Mouse (Mus musculus): Measurements from ENCODE around the gene Rfc1. TPM values are rescaled to one million over a fixed set of nuclear protein-coding genes. Genes with fewer than 3 reads are reported as not detected.
A peak's percentile ranks its signal among the peaks of the same experiment; 100 is the strongest.

Gene Rfc1
- polyA plus RNA-seq, 1 experiment from 2014 or later = 38.5 TPM

DNA sequence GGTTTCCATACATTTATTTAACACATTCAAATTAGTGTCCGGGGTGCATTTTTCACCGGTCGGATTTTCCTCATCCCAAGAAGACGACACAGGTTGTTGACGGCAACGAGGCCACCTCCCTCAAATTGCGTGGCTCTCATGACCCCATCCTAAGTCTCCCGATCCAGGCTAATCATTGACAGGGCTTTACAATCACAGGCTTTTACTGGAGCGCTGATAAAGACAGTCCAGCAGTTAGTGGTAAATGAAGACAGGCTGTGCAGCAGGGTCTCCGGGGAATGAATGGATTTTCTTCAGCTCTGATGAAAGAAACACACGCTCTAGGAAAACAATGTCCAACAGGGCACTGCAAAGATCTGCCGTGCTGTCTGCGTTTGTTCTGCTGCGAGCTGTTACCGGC lies 12.7 kb upstream of the Rfc1 start, which contains the start of gene Klb:
Gene Klb (plus strand): TSS at position 147 of the 400 bp plus-strand sequence.
- no peaks in the 10 kb centered on the region for H3K27me3 ChIP-seq (replicated peaks; ENCODE audit: control insufficient read depth, insufficient read depth, low read length)
- 54% methylated on average over 15 of the region's 15 CpGs for WGBS
- no peak within 1 kb of the TSS for H3K9ac ChIP-seq (replicated peaks; ENCODE audit: low read depth, low read length)
- no peaks in the 10 kb centered on the region for H3K9me3 ChIP-seq (ENCODE audit: control insufficient read depth, low read length)
- no peak within 1 kb of the TSS for H3K4me3 ChIP-seq (replicated peaks; ENCODE audit: low read length)
- no peaks in the 10 kb centered on the region for H3K36me3 ChIP-seq (ENCODE audit: control insufficient read depth, insufficient read depth)
- no peaks in the 10 kb centered on the region for H3K4me1 ChIP-seq (replicated peaks; ENCODE audit: control insufficient read depth, insufficient read depth, low read length)
- H3K4me2 ChIP-seq (ENCODE audit: low read length) = no peak within 1 kb of the TSS
- no peak for ATAC-seq
- no peak within 1 kb of the TSS for H3K27ac ChIP-seq (ENCODE audit: low read length)

DNA sequence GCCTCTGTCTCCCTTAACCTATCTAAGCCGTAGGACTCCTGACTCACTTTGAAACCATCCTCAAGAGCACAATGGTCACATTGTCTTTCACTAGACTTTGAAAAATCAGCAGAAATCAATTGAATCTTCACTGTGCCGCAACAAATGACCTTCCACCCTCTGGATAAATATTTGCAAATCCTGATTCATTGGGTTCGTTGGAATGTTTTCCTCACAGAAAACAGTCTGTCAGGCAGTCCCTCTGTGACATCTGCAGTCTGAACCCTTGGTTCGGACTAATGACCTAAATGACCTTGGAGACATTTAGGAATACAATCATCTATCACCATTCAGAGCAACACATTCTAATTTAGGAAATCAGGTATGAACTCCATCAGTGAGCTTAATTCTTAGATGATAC lies 4.7 kb upstream of the Rfc1 start:
- no peak overlapping the region for H3K4me2 ChIP-seq (ENCODE audit: low read length)
- H3K4me3 ChIP-seq (replicated peaks; ENCODE audit: low read length) = no peak overlapping the region
- no peak overlapping the region for H3K27ac ChIP-seq (ENCODE audit: low read length)
- peaks cover 2% of the 10 kb centered on the region; the same call in 1 of the 2 replicates for H3K4me1 ChIP-seq (replicated peaks; ENCODE audit: control insufficient read depth, insufficient read depth, low read length)
- H3K9ac ChIP-seq (replicated peaks; ENCODE audit: low read depth, low read length) = no peak overlapping the region
- no peak for ATAC-seq
- H3K9me3 ChIP-seq (ENCODE audit: control insufficient read depth, low read length) = no peaks in the 10 kb centered on the region
- 70% methylated on average over 4 of the region's 4 CpGs for WGBS
- H3K36me3 ChIP-seq (ENCODE audit: control insufficient read depth, insufficient read depth) = no peaks in the 10 kb centered on the region
- no peaks in the 10 kb centered on the region for H3K27me3 ChIP-seq (replicated peaks; ENCODE audit: control insufficient read depth, insufficient read depth, low read length)

GRCm38 (mm10) chr5:65338394-65338793 lies 2.9 kb upstream of the Rfc1 start:
- peaks cover 8% of the 10 kb centered on the region; the same call in 1 of the 2 replicates for H3K4me1 ChIP-seq (replicated peaks; ENCODE audit: control insufficient read depth, insufficient read depth, low read length)
- no peak overlapping the region for H3K4me2 ChIP-seq (ENCODE audit: low read length)
- 84% methylated on average over 6 of the region's 6 CpGs for WGBS
- H3K27ac ChIP-seq (ENCODE audit: low read length) = no peak overlapping the region
- no peak overlapping the region for H3K9ac ChIP-seq (replicated peaks; ENCODE audit: low read depth, low read length)
- H3K4me3 ChIP-seq (replicated peaks; ENCODE audit: low read length) = no peak overlapping the region
- H3K27me3 ChIP-seq (replicated peaks; ENCODE audit: control insufficient read depth, insufficient read depth, low read length) = no peaks in the 10 kb centered on the region
- H3K36me3 ChIP-seq (ENCODE audit: control insufficient read depth, insufficient read depth) = no peaks in the 10 kb centered on the region
- no peaks in the 10 kb centered on the region for H3K9me3 ChIP-seq (ENCODE audit: control insufficient read depth, low read length)
- ATAC-seq = no peak

GRCm38 (mm10) chr5:65336075-65336355 lies 545 bp upstream of the Rfc1 start:
- Histone ChIP-seq H3K4me1 (replicated peaks; ENCODE audit: control insufficient read depth, insufficient read depth, low read length) (peaks cover 8% of the 10 kb centered on the region; the same call in 1 of the 2 replicates), H3K27me3 (replicated peaks; ENCODE audit: control insufficient read depth, insufficient read depth, low read length) (no peaks in the 10 kb centered on the region), H3K4me3 (replicated peaks; ENCODE audit: low read length) (peak overlapping the region; percentile 93), H3K36me3 (ENCODE audit: control insufficient read depth, insufficient read depth) (no peaks in the 10 kb centered on the region), H3K9ac (replicated peaks; ENCODE audit: low read depth, low read length) (no peak overlapping the region), H3K9me3 (ENCODE audit: control insufficient read depth, low read length) (no peaks in the 10 kb centered on the region), H3K27ac (ENCODE audit: low read length) (no peak overlapping the region), H3K4me2 (ENCODE audit: low read length) (peak overlapping the region; percentile 77)
- 33% methylated on average over 4 of the region's 4 CpGs for WGBS
- peak; percentile 10; the same call in 1 of the 2 replicates for ATAC-seq

DNA sequence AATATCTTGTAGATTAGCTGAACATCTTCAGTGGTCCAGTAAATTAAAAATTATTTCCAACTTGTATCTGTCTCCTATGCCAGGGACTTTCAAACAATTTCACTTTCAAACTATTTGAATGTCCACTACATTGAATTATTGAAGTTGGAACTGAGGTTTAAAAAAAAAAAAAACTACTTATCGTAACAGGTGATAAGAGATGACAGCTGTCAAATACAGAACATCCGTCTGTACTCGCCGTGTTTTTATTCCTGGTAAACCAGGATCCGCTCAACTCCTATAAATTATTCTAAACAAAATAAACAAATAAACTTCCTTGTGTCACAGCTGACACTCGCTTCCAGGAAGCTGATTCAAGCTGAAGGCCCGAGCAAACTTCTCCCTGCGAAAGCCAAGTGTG lies 682 bp downstream of the Rfc1 start:
- Histone ChIP-seq H3K4me3 (replicated peaks; ENCODE audit: low read length) (peak overlapping the region; percentile 93), H3K27me3 (replicated peaks; ENCODE audit: control insufficient read depth, insufficient read depth, low read length) (no peaks in the 10 kb centered on the region), H3K4me2 (ENCODE audit: low read length) (peak overlapping the region; percentile 77), H3K27ac (ENCODE audit: low read length) (no peak overlapping the region), H3K9me3 (ENCODE audit: control insufficient read depth, low read length) (no peaks in the 10 kb centered on the region), H3K4me1 (replicated peaks; ENCODE audit: control insufficient read depth, insufficient read depth, low read length) (peaks cover 8% of the 10 kb centered on the region; the same call in 1 of the 2 replicates), H3K36me3 (ENCODE audit: control insufficient read depth, insufficient read depth) (no peaks in the 10 kb centered on the region), H3K9ac (replicated peaks; ENCODE audit: low read depth, low read length) (peak overlapping the region; percentile 81)
- whole genome bisulfite sequencing = 11% methylated on average over 8 of the region's 8 CpGs
- no peak for ATAC-seq

DNA sequence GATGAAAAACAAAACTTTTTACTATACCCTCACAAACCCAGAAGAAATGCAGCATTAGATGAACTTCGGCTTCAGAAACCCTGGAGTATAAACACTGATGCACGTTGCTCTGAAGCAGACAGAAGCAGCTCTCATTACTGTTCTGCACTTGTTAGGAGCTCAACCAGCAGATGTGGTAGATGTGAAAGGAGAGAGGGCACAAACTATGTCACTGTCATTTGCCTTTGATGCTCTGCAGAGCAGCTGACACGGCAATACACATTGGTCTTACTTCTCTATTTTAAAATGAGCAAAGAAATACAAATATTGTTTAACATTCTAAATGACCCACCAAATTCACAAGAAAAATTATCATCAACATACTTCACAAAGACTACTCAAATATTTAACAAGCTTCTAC lies 5.5 kb downstream of the Rfc1 start:
- H3K4me3 ChIP-seq (replicated peaks; ENCODE audit: low read length) = no peak overlapping the region
- no peak for ATAC-seq
- no peak overlapping the region for H3K4me2 ChIP-seq (ENCODE audit: low read length)
- no peak overlapping the region for H3K9ac ChIP-seq (replicated peaks; ENCODE audit: low read depth, low read length)
- H3K4me1 ChIP-seq (replicated peaks; ENCODE audit: control insufficient read depth, insufficient read depth, low read length) = 0 out of 2 replicates have a peak, but pooled peaks cover 5% of the 10 kb centered on the region
- H3K36me3 ChIP-seq (ENCODE audit: control insufficient read depth, insufficient read depth) = no peaks in the 10 kb centered on the region
- no peak overlapping the region for H3K27ac ChIP-seq (ENCODE audit: low read length)
- WGBS = 81% methylated on average over 3 of the region's 3 CpGs
- H3K27me3 ChIP-seq (replicated peaks; ENCODE audit: control insufficient read depth, insufficient read depth, low read length) = no peaks in the 10 kb centered on the region
- no peaks in the 10 kb centered on the region for H3K9me3 ChIP-seq (ENCODE audit: control insufficient read depth, low read length)

DNA sequence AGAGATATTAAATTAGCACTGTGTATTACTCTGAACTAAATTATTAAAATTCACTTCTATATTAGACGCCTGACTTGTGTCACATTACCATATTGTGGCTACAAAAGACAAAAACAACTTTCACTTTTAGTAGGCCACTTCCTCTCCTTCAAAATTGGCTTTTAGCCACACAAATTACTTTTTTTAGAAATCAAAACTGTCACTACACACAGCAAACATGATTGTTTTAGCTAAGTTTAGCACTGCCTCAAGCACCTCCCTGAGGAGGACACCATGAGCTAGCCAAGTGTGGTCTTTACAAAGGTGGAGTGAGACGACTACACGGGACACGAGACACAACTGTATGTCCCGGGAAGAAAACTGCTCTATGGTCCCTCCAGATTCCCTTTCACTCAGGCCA lies 9.3 kb downstream of the Rfc1 start:
- H3K9ac ChIP-seq (replicated peaks; ENCODE audit: low read depth, low read length) = no peak overlapping the region
- ATAC-seq = no peak
- H3K27me3 ChIP-seq (replicated peaks; ENCODE audit: control insufficient read depth, insufficient read depth, low read length) = no peaks in the 10 kb centered on the region
- no peak overlapping the region for H3K4me2 ChIP-seq (ENCODE audit: low read length)
- no peaks in the 10 kb centered on the region for H3K9me3 ChIP-seq (ENCODE audit: control insufficient read depth, low read length)
- H3K4me3 ChIP-seq (replicated peaks; ENCODE audit: low read length) = no peak overlapping the region
- no peaks in the 10 kb centered on the region for H3K4me1 ChIP-seq (replicated peaks; ENCODE audit: control insufficient read depth, insufficient read depth, low read length)
- H3K27ac ChIP-seq (ENCODE audit: low read length) = no peak overlapping the region
- 80% methylated on average over 5 of the region's 5 CpGs for WGBS
- no peaks in the 10 kb centered on the region for H3K36me3 ChIP-seq (ENCODE audit: control insufficient read depth, insufficient read depth)

DNA sequence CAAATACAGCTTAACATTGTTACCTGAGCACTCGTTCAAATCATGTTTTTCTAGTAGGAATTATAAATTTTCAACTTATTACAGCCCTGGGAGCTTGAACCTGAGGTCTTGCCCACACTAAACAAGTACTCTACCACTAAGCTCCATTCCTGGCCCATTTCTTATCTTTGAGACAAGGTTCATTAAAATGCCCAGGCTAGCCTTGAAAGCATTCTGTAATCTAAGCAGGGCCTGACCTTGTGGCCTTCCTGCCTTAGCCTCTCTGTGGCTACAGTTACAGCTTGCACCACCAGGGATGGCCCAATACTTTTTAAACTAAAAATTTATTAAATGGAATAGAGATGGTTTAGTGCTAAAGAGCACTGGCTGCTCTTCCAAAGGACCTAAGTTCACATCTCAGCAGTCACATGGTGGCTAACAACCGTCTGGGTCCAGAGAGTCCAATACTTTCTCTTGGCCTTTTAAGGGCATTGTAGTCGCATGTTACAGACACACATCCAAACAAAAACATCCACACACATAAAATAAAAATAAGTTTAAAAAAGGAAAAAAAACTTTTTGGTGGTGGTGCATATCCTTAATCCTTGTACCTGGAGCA lies 10.6 kb downstream of the Rfc1 start:
- Histone ChIP-seq H3K27me3 (replicated peaks; ENCODE audit: control insufficient read depth, insufficient read depth, low read length) (no peaks in the 10 kb centered on the region), H3K9me3 (ENCODE audit: control insufficient read depth, low read length) (no peaks in the 10 kb centered on the region), H3K9ac (replicated peaks; ENCODE audit: low read depth, low read length) (no peak overlapping the region), H3K4me2 (ENCODE audit: low read length) (no peak overlapping the region), H3K36me3 (ENCODE audit: control insufficient read depth, insufficient read depth) (no peaks in the 10 kb centered on the region), H3K4me3 (replicated peaks; ENCODE audit: low read length) (no peak overlapping the region), H3K27ac (ENCODE audit: low read length) (no peak overlapping the region), H3K4me1 (replicated peaks; ENCODE audit: control insufficient read depth, insufficient read depth, low read length) (no peaks in the 10 kb centered on the region)
- 91% methylated on average over 3 of the region's 3 CpGs for WGBS
- no peak for ATAC-seq

DNA sequence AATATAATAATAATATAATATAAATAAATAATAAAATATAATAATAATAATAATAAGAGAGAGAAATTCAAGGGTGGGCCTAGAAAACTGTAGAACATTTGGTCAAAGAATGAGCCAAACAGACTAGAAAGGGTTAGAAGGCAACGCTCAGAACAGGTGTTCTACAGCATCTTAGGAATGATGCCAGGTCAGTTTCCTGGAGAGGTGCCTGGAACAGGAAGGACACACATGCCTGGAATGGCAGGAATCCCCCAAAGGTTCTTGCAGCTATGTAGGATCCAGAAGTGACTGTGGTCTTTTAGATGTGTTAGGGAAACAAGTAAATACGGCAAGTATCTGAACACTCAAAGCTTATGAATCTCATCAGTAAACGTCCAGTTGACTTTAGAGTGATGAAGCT lies 11.2 kb downstream of the Rfc1 start:
- H3K27me3 ChIP-seq (replicated peaks; ENCODE audit: control insufficient read depth, insufficient read depth, low read length) = no peaks in the 10 kb centered on the region
- no peak overlapping the region for H3K4me2 ChIP-seq (ENCODE audit: low read length)
- 98% methylated on average over 3 of the region's 3 CpGs for WGBS
- H3K9ac ChIP-seq (replicated peaks; ENCODE audit: low read depth, low read length) = no peak overlapping the region
- H3K9me3 ChIP-seq (ENCODE audit: control insufficient read depth, low read length) = no peaks in the 10 kb centered on the region
- no peak for ATAC-seq
- H3K4me1 ChIP-seq (replicated peaks; ENCODE audit: control insufficient read depth, insufficient read depth, low read length) = no peaks in the 10 kb centered on the region
- no peak overlapping the region for H3K27ac ChIP-seq (ENCODE audit: low read length)
- H3K4me3 ChIP-seq (replicated peaks; ENCODE audit: low read length) = no peak overlapping the region
- H3K36me3 ChIP-seq (ENCODE audit: control insufficient read depth, insufficient read depth) = no peaks in the 10 kb centered on the region

GRCm38 (mm10) chr5:65322165-65322564 lies 13.3 kb downstream of the Rfc1 start:
- no peaks in the 10 kb centered on the region for H3K9me3 ChIP-seq (ENCODE audit: control insufficient read depth, low read length)
- no peak for ATAC-seq
- no peak overlapping the region for H3K4me2 ChIP-seq (ENCODE audit: low read length)
- H3K36me3 ChIP-seq (ENCODE audit: control insufficient read depth, insufficient read depth) = peaks cover 3% of the 10 kb centered on the region; the same call in 1 of the 2 replicates
- H3K4me3 ChIP-seq (replicated peaks; ENCODE audit: low read length) = no peak overlapping the region
- no peak overlapping the region for H3K27ac ChIP-seq (ENCODE audit: low read length)
- 90% methylated on average over 10 of the region's 10 CpGs for WGBS
- H3K9ac ChIP-seq (replicated peaks; ENCODE audit: low read depth, low read length) = no peak overlapping the region
- H3K27me3 ChIP-seq (replicated peaks; ENCODE audit: control insufficient read depth, insufficient read depth, low read length) = no peaks in the 10 kb centered on the region
- H3K4me1 ChIP-seq (replicated peaks; ENCODE audit: control insufficient read depth, insufficient read depth, low read length) = no peaks in the 10 kb centered on the region

All from forebrain, embryonic 16.5 days (tissue).